Mouse (Mus musculus): ENCODE data around the gene Atp2b2.
A peak's percentile ranks its signal among the peaks of the same experiment; 100 is the strongest.

Atp2b2 gene

GRCm38 (mm10) chr6:113857310-113857873 lies 185.0 kb downstream of the Atp2b2 start:
- DNase-seq (ENCODE audit: low spot score): no peak

- no peak for DNase-seq (ENCODE audit: low spot score)
These were observed 185.6 kb downstream of the Atp2b2 start for GRCm38 (mm10) chr6:113856790-113857189.

- no peak for DNase-seq (ENCODE audit: low spot score)
These were observed 186.2 kb downstream of the Atp2b2 start for GRCm38 (mm10) chr6:113856095-113856646.

GRCm38 (mm10) chr6:113855581-113855980 lies 186.8 kb downstream of the Atp2b2 start:
- no peak for DNase-seq (ENCODE audit: low spot score)

GRCm38 (mm10) chr6:113852318-113852717 lies 190.1 kb downstream of the Atp2b2 start:
- DNase-seq (ENCODE audit: low spot score): peak; percentile 59

- no peak for DNase-seq (ENCODE audit: low spot score)
These were observed 192.6 kb downstream of the Atp2b2 start for GRCm38 (mm10) chr6:113849819-113850218.

- DNase-seq (ENCODE audit: low spot score): no peak
These were observed 193.8 kb downstream of the Atp2b2 start for GRCm38 (mm10) chr6:113848655-113849054.

GRCm38 (mm10) chr6:113847092-113847491 lies 195.3 kb downstream of the Atp2b2 start:
- no peak for DNase-seq (ENCODE audit: low spot score)

- DNase-seq (ENCODE audit: low spot score): no peak
These were observed 199.2 kb downstream of the Atp2b2 start for GRCm38 (mm10) chr6:113843248-113843647.

GRCm38 (mm10) chr6:113838493-113838892 lies 203.9 kb downstream of the Atp2b2 start:
- DNase-seq (ENCODE audit: low spot score): no peak

- DNase-seq (ENCODE audit: low spot score): no peak
These were observed 204.7 kb downstream of the Atp2b2 start for GRCm38 (mm10) chr6:113837740-113838139.

- no peak for DNase-seq (ENCODE audit: low spot score)
These were observed 205.9 kb downstream of the Atp2b2 start for GRCm38 (mm10) chr6:113836545-113836944.

GRCm38 (mm10) chr6:113830463-113830862 lies 211.9 kb downstream of the Atp2b2 start:
- no peak for DNase-seq (ENCODE audit: low spot score)

GRCm38 (mm10) chr6:113827309-113827708 lies 215.1 kb downstream of the Atp2b2 start:
- no peak for DNase-seq (ENCODE audit: low spot score)

- DNase-seq (ENCODE audit: low spot score): no peak
These were observed 220.0 kb downstream of the Atp2b2 start for GRCm38 (mm10) chr6:113822417-113822816.

GRCm38 (mm10) chr6:113816690-113817089 lies 225.7 kb downstream of the Atp2b2 start:
- DNase-seq (ENCODE audit: low spot score): no peak

GRCm38 (mm10) chr6:113811462-113811861 lies 231.0 kb downstream of the Atp2b2 start:
- DNase-seq (ENCODE audit: low spot score): no peak

GRCm38 (mm10) chr6:113810667-113811066 lies 231.7 kb downstream of the Atp2b2 start:
- no peak for DNase-seq (ENCODE audit: low spot score)

GRCm38 (mm10) chr6:113806241-113806640 lies 236.2 kb downstream of the Atp2b2 start:
- DNase-seq (ENCODE audit: low spot score): no peak

GRCm38 (mm10) chr6:113801233-113801632 lies 241.2 kb downstream of the Atp2b2 start:
- DNase-seq (ENCODE audit: low spot score): no peak

GRCm38 (mm10) chr6:113799915-113800314 lies 242.5 kb downstream of the Atp2b2 start:
- DNase-seq (ENCODE audit: low spot score): no peak

- no peak for DNase-seq (ENCODE audit: low spot score)
These were observed 243.1 kb downstream of the Atp2b2 start for GRCm38 (mm10) chr6:113799349-113799748.

- DNase-seq (ENCODE audit: low spot score): no peak
These were observed 243.5 kb downstream of the Atp2b2 start for GRCm38 (mm10) chr6:113798921-113799320.

- no peak for DNase-seq (ENCODE audit: low spot score)
These were observed 247.1 kb downstream of the Atp2b2 start for GRCm38 (mm10) chr6:113795241-113795702.
